Mouse (Mus musculus) CH12.LX (cell line): Measurements from ENCODE around the gene Fam196a. TPM values are rescaled to one million over a fixed set of nuclear protein-coding genes. Genes with fewer than 3 reads are reported as not detected.

ENCODE experiments used
- DNase-seq: peaks from one replicate; pipeline ENCODE4 v3.0.0-alpha.2; 2013; ENCODE audit errors: extremely low read depth
- H3K27ac ChIP-seq: 2 replicates; pipeline ENCODE4 v1.5.1; 2012; ENCODE audit warnings: low read depth, mild to moderate bottlenecking, control low read depth, moderate library complexity; ENCODE audit not compliant: insufficient read depth
- H3K27me3 ChIP-seq: replicated peaks from 2 replicates; pipeline ENCODE3; 2012; ENCODE audit warnings: inconsistent platforms
- H3K36me3 ChIP-seq, 2 experiments: replicated peaks in 1 of 2; 2 replicates each; pipeline versions ENCODE3 to v1.6.1; 2012; ENCODE audit warnings: inconsistent platforms in 1 of 2, low read length in 1 of 2, mild to moderate bottlenecking in 1 of 2, mixed read lengths in 1 of 2, moderate library complexity in 1 of 2; ENCODE audit not compliant: control insufficient read depth in 1 of 2, insufficient read depth in 1 of 2
- H3K4me1 ChIP-seq, 2 experiments: 2 replicates each; pipeline ENCODE4 v1.6.1; 2012; ENCODE audit warnings: inconsistent platforms in 1 of 2, moderate library complexity in 1 of 2; ENCODE audit not compliant: insufficient read depth in 2 of 2, control insufficient read depth in 1 of 2
- H3K4me2 ChIP-seq: 2 replicates; pipeline ENCODE4 v1.6.1; 2012; ENCODE audit warnings: low read depth, mild to moderate bottlenecking, control low read depth; ENCODE audit not compliant: poor library complexity, insufficient read depth, severe bottlenecking
- H3K4me3 ChIP-seq, 3 experiments: fragments of 150-350 bp in 1 of 3; sonication (generic) in 1 of 3; replicated peaks in 1 of 3; 2 replicates each; pipeline versions ENCODE3 to v1.5.1; 2011 to 2012; ENCODE audit warnings: low read depth in 2 of 3, low read length in 2 of 3, mild to moderate bottlenecking in 2 of 3, moderate library complexity in 2 of 3, control low read depth in 1 of 3, improper control_type of control experiment in 1 of 3, inconsistent platforms in 1 of 3, mixed read lengths in 1 of 3; ENCODE audit not compliant: poor library complexity in 1 of 3
- H3K79me2 ChIP-seq: replicated peaks from 2 replicates; pipeline ENCODE4 v1.6.1; 2012; ENCODE audit warnings: mild to moderate bottlenecking, moderate library complexity; ENCODE audit not compliant: control insufficient read depth, poor library complexity, insufficient read depth, severe bottlenecking; ENCODE audit errors: extremely low read depth
- H3K9ac ChIP-seq: 2 replicates; pipeline ENCODE4 v1.6.1; 2012; ENCODE audit warnings: low read depth, mild to moderate bottlenecking, control low read depth, moderate library complexity; ENCODE audit not compliant: insufficient read depth
- H3K9me3 ChIP-seq: replicated peaks from 2 replicates; pipeline ENCODE3; 2012; ENCODE audit warnings: low read length, inconsistent platforms, mixed read lengths
- CHD1 ChIP-seq: IDR thresholded peaks from 2 replicates; pipeline ENCODE4 v1.6.1; 2012; ENCODE audit warnings: low read depth, low read length, improper control_type of control experiment, inconsistent platforms
- CTCF ChIP-seq, 2 experiments: IDR thresholded peaks in 1 of 2; conservative IDR thresholded peaks in 1 of 2; 2 replicates each; pipeline ENCODE4 v1.5.1; 2011 to 2012; ENCODE audit warnings: low read depth in 2 of 2, low read length in 2 of 2, improper control_type of control experiment in 1 of 2, inconsistent platforms in 1 of 2, mild to moderate bottlenecking in 1 of 2, moderate library complexity in 1 of 2
- E2F4 ChIP-seq: IDR thresholded peaks from 2 replicates; pipeline ENCODE4 v1.6.1; 2011; ENCODE audit warnings: low read depth, low read length, improper control_type of control experiment; ENCODE audit not compliant: insufficient replicate concordance
- ETS1 ChIP-seq: conservative IDR thresholded peaks from 2 replicates; pipeline ENCODE4 v1.6.1; 2012; ENCODE audit warnings: low read depth, mild to moderate bottlenecking, inconsistent platforms, low read length, improper control_type of control experiment, moderate library complexity
- IRF4 ChIP-seq: IDR thresholded peaks from 2 replicates; pipeline ENCODE4 v1.6.1; 2014; ENCODE audit warnings: low read depth, mild to moderate bottlenecking, inconsistent platforms, low read length, improper control_type of control experiment
- JUND ChIP-seq: conservative IDR thresholded peaks from 2 replicates; pipeline ENCODE4 v1.6.1; 2011; ENCODE audit warnings: low read depth, low read length, improper control_type of control experiment
- MEF2A ChIP-seq: IDR thresholded peaks from 2 replicates; pipeline ENCODE4 v1.6.1; 2014; ENCODE audit warnings: low read depth, mild to moderate bottlenecking, inconsistent platforms, low read length, improper control_type of control experiment, borderline replicate concordance
- MYC ChIP-seq: IDR thresholded peaks from 2 replicates; pipeline ENCODE4 v1.6.1; 2011; ENCODE audit warnings: low read depth, mild to moderate bottlenecking, improper control_type of control experiment, low read length
- NRF1 ChIP-seq: IDR thresholded peaks from 2 replicates; pipeline ENCODE4 v1.6.1; 2014; ENCODE audit warnings: low read depth, mild to moderate bottlenecking, inconsistent platforms, low read length, improper control_type of control experiment, moderate library complexity
- POLR2A ChIP-seq: IDR thresholded peaks from 2 replicates; pipeline ENCODE4 v1.6.1; 2011; ENCODE audit warnings: low read depth, mild to moderate bottlenecking, improper control_type of control experiment, low read length
- RAD21 ChIP-seq: IDR thresholded peaks from 2 replicates; pipeline ENCODE4 v1.6.1; 2011; ENCODE audit warnings: low read depth, mild to moderate bottlenecking, low read length, improper control_type of control experiment, moderate library complexity
- RCOR1 ChIP-seq: conservative IDR thresholded peaks from 2 replicates; pipeline ENCODE4 v1.6.1; 2012; ENCODE audit warnings: low read depth, mild to moderate bottlenecking, inconsistent platforms, low read length, improper control_type of control experiment
- USF1 ChIP-seq: IDR thresholded peaks from 2 replicates; pipeline ENCODE4 v1.6.1; 2014; ENCODE audit warnings: low read depth, mild to moderate bottlenecking, inconsistent platforms, low read length, improper control_type of control experiment
- ZKSCAN1 ChIP-seq: IDR thresholded peaks from 2 replicates; pipeline ENCODE4 v1.6.1; 2012; ENCODE audit warnings: low read depth, inconsistent platforms, low read length, improper control_type of control experiment, borderline replicate concordance
- dilution Hi-C: fragments of 300-500 bp; cut with MboI; formaldehyde crosslinking; loops from 2 replicates; pipeline ENCODE4 v1.14.3; 2020; ENCODE audit warnings: low sequenced_read_pairs; ENCODE audit not compliant: extremely low pct_unique_long_range_greater_than_20kb, extremely low pct_ligation_motif_present
- in situ Hi-C: fragments of 300-500 bp; cut with MboI; formaldehyde crosslinking; loops from 3 replicates; pipeline ENCODE4 v1.14.3; 2019; ENCODE audit warnings: low sequenced_read_pairs, low pct_ligation_motif_present, low pct_unique_long_range_greater_than_20kb, mixed read lengths
- polyA plus RNA-seq: library from polyadenylated mRNA; unstranded; fragments of >175 nt; gene quantifications from 2 replicates; pipeline ENCODE4 v1.2.1, GENCODE M21; 2012; ENCODE audit warnings: low read depth; ENCODE audit not compliant: insufficient read length
- total RNA-seq, 2 experiments: library from RNA; depleted of rRNA; stranded (reverse); fragments of 300-350 nt in 1 of 2; fragments of >200 nt in 1 of 2; gene quantifications; 2 replicates each; pipeline ENCODE4 v1.2.3; 2012 to 2014

The Fam196a gene
- total and polyA plus RNA-seq, 3 experiments: not detected

DNA sequence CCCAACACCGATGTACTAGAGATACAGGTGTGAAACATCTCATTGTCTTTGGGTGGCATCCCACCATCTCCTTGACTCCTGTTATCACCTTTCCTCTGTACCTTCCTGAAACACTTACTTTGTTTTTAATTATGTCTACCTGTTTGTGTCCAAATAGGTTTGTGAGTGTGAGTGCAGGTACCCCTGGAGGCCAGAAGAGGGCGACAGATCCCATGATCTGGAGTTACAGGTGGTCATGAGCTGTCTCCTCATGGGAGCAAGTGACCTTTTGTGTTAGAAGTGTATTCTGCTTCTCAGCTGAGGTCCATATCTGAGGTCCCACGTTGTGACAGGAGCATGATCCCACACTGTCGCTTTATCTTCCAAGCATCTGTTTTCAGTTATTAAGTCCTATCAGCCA is 22.6 kb upstream of the Fam196a start:
- no peaks in the 10 kb centered on the region for H3K79me2 ChIP-seq
- H3K36me3 ChIP-seq: no peaks in the 10 kb centered on the region
- H3K4me3 ChIP-seq: no peak overlapping the region
- in situ Hi-C loops: no loop called here
- H3K4me1 ChIP-seq: no peaks in the 10 kb centered on the region
- H3K4me2 ChIP-seq: no peak overlapping the region
- TF ChIP-seq USF1 (no peak), CTCF (conservative IDR thresholded peaks at IDR 0.05 in 1 of 2, IDR thresholded peaks at IDR 0.05 in 1 of 2; ENCODE audit: low read depth in 2 of 2, low read length in 2 of 2) (peak in 1 of 2 experiments; percentile 9; a peak in 1 of 4 replicates)
- TF ChIP-seq, all 38 proteins: peak for 1
- H3K27ac ChIP-seq: no peak overlapping the region
- no peaks in the 10 kb centered on the region for H3K27me3 ChIP-seq
- no peak overlapping the region for H3K9ac ChIP-seq
- DNase-seq: no peak
- dilution Hi-C loops: no loop called here
- peaks cover 85% of the 10 kb centered on the region for H3K9me3 ChIP-seq

DNA sequence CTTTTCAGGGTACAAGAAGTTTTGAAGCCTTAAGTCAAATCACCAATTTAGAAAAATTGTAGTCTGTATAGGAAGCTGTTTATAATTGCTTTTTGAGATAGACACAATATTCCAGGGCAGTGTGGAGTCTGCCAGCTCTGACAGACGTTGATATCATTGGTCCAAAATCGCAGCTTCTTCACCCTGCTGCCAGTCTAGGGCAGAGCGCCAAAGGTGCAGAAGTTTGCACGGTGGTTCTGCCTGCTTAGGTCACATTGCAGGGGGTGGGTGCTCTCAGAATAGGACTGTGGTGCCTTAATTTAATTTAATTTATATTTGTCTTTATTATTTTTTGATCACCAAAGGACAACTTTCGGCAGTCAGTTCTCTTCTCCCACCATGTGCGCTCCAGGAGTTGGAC is 20.9 kb upstream of the Fam196a start:
- no peak overlapping the region for H3K4me3 ChIP-seq
- H3K4me2 ChIP-seq: no peak overlapping the region
- H3K4me1 ChIP-seq: no peaks in the 10 kb centered on the region
- DNase-seq: no peak
- peaks cover 85% of the 10 kb centered on the region for H3K9me3 ChIP-seq
- no peaks in the 10 kb centered on the region for H3K36me3 ChIP-seq
- no peaks in the 10 kb centered on the region for H3K79me2 ChIP-seq
- TF ChIP-seq ZKSCAN1: no peak
- no peak for TF ChIP-seq JUND
- TF ChIP-seq IRF4: no peak
- no peak for TF ChIP-seq CHD1
- no peak for TF ChIP-seq RAD21
- no peak for TF ChIP-seq E2F4
- TF ChIP-seq MYC: no peak
- dilution Hi-C loops: no loop called here
- in situ Hi-C loops: no loop called here
- H3K9ac ChIP-seq: no peak overlapping the region
- no peak overlapping the region for H3K27ac ChIP-seq
- H3K27me3 ChIP-seq: no peaks in the 10 kb centered on the region

DNA sequence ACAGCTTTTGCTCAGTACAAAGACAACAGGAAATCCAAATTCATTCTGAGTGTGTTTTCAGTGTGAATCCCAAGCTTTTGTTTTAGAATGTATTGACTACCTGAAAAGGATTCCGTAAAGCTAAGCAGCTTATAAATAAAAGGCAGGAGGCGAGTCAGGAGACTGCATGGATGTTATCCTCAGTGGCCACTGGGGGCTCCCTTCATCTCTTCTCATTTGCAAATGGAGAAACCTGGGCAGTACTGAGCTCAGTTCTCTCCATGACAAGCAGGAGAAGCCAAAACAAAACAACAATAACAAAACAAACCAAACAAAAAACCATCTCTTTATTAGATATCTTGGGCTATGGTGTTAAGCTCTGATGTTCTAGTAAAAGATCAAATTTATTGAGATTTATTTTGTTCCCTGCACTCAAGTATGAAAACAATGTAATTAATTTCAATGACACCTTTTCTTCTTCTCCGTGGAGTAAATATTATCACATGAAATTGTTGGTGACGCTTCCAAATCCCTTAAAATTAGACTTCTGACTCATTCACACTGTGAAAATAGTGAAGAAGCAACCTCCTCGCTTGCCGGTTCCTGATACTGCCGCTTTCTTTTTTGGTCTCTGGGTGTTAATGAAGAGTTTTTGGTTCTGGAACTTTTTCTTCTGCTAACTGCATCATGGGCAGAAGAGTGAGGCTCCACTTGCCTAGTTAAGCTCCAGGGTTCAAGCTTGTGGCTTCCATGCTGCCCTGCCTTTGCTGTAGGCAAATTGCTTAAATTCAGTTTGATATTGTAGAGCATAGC is 7.9 kb upstream of the Fam196a start:
- no peak for TF ChIP-seq MEF2A
- TF ChIP-seq RAD21: no peak
- no peak for TF ChIP-seq USF1
- no peak for TF ChIP-seq POLR2A
- TF ChIP-seq ETS1: no peak
- TF ChIP-seq RCOR1: no peak
- no peak for TF ChIP-seq NRF1
- TF ChIP-seq, all 38 proteins: peak for 0
- no peaks in the 10 kb centered on the region for H3K4me1 ChIP-seq
- no peak for DNase-seq
- no peaks in the 10 kb centered on the region for H3K27me3 ChIP-seq
- in situ Hi-C loops (no loop called here), dilution Hi-C loops (no loop called here)
- no peak overlapping the region for H3K9ac ChIP-seq
- no peak overlapping the region for H3K27ac ChIP-seq
- H3K36me3 ChIP-seq: no peaks in the 10 kb centered on the region
- H3K79me2 ChIP-seq: no peaks in the 10 kb centered on the region
- no peak overlapping the region for H3K4me2 ChIP-seq
- H3K9me3 ChIP-seq: peaks cover 69% of the 10 kb centered on the region
- no peak overlapping the region for H3K4me3 ChIP-seq
